Mouse (Mus musculus): ENCODE measurements around the gene Zbtb5.
"Not testable (repeated sequence)": the region's sequence is repeated elsewhere in the genome, so short reads cannot be mapped to it uniquely, and the experiment has no call there.

Zbtb5 gene

GRCm38 (mm10) chr4:45011581-45012104 lies 569 bp downstream of the Zbtb5 start:
- peak; percentile 47 for DNase-seq (ENCODE audit: low read depth, low spot score)

- no peak for DNase-seq (ENCODE audit: low read depth, low spot score)
Measured at GRCm38 (mm10) chr4:45010806-45011415, 1.3 kb downstream of the Zbtb5 start.

- DNase-seq (ENCODE audit: low read depth, low spot score), result no peak
Measured at GRCm38 (mm10) chr4:45005452-45005851, 6.8 kb downstream of the Zbtb5 start.

GRCm38 (mm10) chr4:45000001-45000400 lies 12.2 kb downstream of the Zbtb5 start:
- DNase-seq (ENCODE audit: low read depth, low spot score), result no peak

DNA sequence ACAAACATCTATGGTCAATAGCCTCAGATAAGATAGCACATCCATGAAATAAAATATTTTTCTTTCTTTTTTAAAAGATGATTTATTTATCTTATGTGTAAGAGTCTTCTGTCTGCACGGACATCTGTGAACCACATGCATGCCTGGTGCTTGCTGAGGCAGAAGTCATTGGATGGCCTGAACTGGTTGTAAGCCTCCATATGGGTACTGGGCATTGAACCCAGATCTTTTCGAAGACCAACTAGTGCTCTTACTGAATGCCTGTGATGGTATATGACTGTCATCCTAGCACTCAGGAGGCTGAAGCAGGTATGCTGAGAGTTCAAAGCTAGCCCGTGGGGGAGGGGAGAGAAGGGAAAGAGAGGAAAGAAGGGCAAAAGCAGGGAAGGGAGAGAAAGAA lies 14.1 kb downstream of the Zbtb5 start:
- DNase-seq (ENCODE audit: low read depth, low spot score), result no peak

GRCm38 (mm10) chr4:44994776-44995175 lies 17.4 kb downstream of the Zbtb5 start:
- DNase-seq (ENCODE audit: low read depth, low spot score), result no peak

- DNase-seq (ENCODE audit: low read depth, low spot score), result no peak
Measured at GRCm38 (mm10) chr4:44993847-44994246, 18.4 kb downstream of the Zbtb5 start.

- not testable (repeated sequence) for DNase-seq (ENCODE audit: low read depth, low spot score)
Measured at GRCm38 (mm10) chr4:44993179-44993578, 19.0 kb downstream of the Zbtb5 start.

DNA sequence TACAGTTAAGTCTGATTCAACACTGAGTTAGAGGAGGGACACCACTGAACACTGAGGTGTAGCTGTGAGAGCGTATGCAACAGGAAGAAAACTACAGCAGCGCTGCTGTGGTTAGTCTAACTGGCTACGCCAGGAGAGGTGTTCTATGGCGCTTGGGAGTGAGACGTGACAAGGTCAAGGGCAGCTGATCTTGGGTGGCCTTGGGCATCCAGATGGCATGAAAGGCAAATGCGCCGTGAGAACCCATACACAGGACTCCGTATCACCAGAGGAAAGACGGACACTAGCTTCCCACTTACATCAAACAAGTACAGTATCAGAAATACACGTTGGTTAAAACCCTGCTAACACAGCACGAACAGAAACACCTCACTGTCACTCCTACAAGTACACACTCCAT lies 19.9 kb downstream of the Zbtb5 start:
- DNase-seq (ENCODE audit: low read depth, low spot score), result not testable (repeated sequence)

GRCm38 (mm10) chr4:44990560-44990959 lies 21.7 kb downstream of the Zbtb5 start:
- no peak for DNase-seq (ENCODE audit: low read depth, low spot score)

- DNase-seq (ENCODE audit: low read depth, low spot score), result no peak
Measured at GRCm38 (mm10) chr4:44983131-44983740, 29.0 kb downstream of the Zbtb5 start.

GRCm38 (mm10) chr4:44982440-44983130 lies 29.6 kb downstream of the Zbtb5 start:
- no peak for DNase-seq (ENCODE audit: low read depth, low spot score)

GRCm38 (mm10) chr4:44981974-44982287 lies 30.3 kb downstream of the Zbtb5 start:
- no peak for DNase-seq (ENCODE audit: low read depth, low spot score)

DNA sequence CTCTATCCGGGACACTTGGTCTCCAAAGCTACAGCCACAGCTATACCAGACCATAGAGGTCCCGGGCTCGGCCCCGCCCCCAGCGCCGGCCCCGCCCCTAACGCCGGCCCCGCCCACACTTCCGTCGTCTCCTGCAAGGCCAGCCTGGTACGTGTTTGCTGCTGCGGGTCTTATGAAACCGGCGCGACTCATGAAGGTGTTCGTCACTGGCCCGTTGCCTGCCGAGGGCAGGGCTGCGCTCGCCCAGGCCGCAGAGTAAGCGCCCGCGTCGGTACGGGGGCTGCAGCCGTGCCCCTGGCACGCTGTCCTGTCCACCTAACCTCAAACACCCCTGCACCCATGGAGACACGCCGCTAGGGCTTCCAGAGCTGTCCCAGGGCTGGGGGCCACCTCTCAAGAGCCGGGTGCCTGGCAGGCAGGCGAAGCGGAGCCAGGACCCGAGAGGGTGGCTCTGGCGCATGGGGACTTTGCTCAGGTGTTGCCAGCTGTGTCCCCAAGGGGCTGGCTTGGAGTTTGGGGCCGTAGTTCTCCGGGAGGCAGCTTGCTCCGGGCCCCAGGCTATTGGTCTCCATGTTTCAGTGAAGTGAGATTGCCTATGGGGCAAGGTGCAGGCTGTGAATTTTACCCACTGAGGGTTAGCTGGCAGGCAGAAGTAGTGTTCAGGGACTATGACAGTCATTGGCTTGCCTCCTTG lies 30.8 kb downstream of the Zbtb5 start, which contains the start of gene Grhpr:
Gene Grhpr, plus strand, starts transcription at position 116 of the 694 bp plus-strand sequence.
- peak; percentile 65 for DNase-seq (ENCODE audit: low read depth, low spot score)

DNA sequence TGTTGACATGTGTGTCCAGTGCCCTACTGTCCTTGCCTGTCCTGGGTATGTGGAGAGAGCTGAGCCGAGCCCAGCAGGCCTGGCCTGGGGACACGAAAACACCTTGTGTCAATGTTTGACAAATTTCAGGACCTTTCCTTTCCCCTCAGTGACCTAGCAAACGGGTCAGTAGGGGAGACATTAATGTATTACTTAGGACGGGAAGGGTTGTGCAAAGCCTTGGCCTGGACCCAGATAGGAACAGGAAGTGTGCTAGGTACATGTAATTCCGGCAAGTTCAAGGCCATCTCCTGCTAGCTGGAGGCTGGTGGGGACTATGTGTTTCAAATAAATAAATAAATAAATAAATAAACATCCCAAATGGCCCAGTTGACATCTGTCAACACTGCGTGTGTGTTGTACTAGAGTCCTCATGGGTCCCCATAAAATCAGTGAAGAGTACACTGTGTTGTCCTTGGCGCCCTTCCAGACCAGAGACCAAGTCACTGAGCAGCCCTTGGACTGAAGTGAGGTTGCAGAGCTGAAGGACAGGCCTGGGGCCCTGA lies 32.3 kb downstream of the Zbtb5 start:
- no peak for DNase-seq (ENCODE audit: low read depth, low spot score)

DNA sequence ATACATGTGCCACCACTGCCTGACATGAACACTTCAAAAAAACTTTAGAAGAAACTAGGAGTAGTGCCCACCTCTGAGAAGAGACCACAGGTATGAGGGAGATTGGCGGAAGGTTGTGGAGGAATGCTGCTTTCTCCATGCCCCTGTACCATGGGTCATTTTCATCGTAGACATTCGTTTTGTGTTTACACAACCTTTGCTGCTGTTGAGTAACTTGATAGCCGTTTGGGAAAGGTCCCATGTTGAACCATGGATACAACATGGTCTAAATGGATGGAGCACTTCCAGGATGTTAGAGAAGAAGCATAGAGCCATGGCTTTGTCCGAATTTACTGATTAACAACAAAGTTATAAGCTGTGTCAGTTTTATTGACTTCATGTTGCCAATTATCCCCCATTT lies 34.0 kb downstream of the Zbtb5 start:
- DNase-seq (ENCODE audit: low read depth, low spot score), result no peak

DNA sequence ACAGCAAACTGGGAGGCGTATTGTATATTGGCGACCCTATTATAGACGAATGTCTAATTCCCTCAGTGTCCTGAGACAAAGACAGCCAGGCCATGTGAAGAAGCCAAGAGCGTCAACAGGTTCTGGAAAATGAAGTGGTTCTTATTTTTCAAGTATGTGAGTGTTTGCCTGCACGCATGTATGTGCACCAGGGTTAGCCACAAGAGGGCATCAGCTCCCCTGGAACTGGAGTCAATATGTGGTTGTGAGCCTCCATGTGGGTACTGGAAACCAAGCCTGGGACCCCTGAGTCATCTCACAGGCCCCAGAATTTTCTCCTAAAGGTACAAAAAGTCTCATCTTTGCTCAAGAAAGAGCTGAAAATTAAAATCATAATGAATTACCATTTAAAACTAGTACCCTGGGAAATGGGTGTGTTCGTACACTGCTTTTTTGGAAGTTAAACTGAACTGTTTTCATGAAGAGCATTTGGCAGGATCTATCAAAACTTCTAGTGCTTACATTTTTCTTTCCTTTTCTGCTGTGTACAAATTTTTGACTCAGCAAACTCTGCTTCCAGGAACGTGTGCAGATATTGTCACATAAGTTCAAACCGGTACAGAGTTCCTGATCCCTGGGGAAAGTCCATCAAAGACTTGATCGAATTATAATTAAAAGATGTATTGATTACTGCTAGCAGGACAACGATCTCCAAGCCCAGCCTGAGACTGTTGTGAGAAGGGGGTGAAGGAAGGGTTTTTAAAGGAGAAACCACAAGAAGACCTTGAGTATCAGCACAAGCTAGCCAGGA lies 35.1 kb downstream of the Zbtb5 start:
- no peak for DNase-seq (ENCODE audit: low read depth, low spot score)

DNA sequence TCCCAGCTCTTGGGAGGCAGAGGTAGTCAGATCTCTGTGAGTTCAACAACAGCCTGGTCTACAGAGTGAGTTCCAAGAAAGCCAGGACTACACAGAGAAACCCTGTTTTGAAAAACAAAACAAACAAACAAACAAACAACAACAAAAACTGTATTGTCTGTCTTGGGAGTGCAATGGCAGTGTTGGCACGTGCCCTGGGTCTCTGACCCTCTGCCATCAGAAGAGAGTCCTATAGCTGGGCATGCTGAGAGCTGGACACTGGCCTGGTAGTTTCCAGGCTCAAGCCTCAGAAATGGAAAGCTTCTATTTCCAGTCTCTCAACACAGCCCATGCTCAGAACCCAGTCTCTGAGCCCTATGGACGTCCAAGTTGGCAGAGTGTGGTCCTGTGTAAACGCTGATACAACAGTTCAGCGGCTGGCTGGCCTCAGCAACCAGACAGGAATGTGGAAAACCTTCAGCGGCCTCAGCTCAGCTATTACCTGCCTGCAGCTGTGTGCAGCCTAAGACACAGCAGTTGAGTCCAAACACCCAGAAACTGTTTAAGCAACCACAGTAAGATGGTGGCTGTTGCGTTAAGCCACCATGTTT lies 36.1 kb downstream of the Zbtb5 start:
- DNase-seq (ENCODE audit: low read depth, low spot score), result no peak

DNA sequence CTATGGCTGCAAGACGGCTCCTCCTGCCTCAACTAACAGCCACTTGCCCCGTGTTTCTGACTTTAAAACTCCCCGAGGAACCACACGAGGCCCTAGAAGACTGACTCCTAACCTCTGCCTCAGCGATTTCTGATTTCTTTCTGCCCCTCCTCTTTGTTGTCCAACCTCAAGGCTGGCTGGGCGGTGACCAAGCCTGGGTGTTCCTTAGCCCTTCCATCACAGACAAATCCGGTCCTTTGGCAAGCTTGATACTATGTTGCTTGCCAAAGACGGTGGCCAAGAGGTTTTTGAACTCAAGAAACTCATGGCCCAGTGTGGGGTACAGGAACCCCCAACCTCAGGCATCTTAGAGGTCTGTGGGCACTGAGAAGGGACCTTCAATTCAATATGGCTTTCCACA lies 37.9 kb downstream of the Zbtb5 start:
- no peak for DNase-seq (ENCODE audit: low read depth, low spot score)

- no peak for DNase-seq (ENCODE audit: low read depth, low spot score)
Measured at GRCm38 (mm10) chr4:44973871-44974270, 38.3 kb downstream of the Zbtb5 start.

DNA sequence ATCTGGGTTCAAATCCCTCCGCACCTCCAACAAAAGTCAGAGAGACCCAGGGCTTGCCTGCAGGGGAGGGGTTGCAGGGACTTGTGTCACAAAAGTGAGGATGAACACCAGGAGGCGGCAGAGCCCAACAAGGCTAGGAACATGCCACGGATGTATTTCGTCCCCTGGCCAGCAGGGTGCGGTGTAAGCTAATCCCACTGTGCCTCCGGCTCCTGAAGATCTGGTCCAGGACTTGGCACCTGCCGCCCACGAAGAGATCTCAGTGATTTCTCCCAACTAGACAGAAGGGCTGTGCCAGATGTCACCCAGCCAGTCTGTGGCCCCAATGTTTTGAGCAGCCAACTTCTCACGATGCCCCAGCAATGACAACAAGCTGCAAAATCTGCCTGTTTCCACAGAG lies 38.8 kb downstream of the Zbtb5 start:
- peak; percentile 74 for DNase-seq (ENCODE audit: low read depth, low spot score)
